Mouse (Mus musculus): ENCODE data around the gene Myo1a.

DNA sequence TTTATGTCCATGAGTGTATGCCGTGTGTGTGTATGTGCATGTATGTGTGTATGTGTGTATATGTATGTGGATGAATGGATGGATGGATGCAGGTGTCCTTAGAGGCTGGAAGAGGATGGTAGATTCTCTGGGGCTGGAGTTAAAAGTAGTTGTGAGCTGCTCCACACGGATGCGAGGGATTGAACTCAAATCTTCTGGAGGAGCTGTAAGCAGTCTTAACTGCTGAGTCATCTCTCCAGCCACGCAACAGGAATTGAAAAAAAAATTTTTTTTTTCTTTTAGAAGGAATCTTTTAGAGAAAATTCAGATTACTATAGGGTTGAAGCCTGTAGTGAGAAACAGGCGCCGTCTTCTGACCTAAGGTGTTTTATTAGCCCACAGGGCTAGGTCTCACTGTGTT lies 22.1 kb upstream of the Myo1a start:
- TF ChIP-seq CTCF (IDR thresholded peaks at IDR 0.05; ENCODE audit: insufficient read depth, low read length) (no peak), POLR2A (IDR thresholded peaks at IDR 0.05; ENCODE audit: borderline replicate concordance, extremely low read depth, low read depth, low read length) (no peak)

Measured in lung, adult 2 months (tissue).